Mouse (Mus musculus): ENCODE results near the gene Olfr1029. TPM values are rescaled to one million over a fixed set of nuclear protein-coding genes. Genes with fewer than 3 reads are reported as not detected.

The Olfr1029 gene
- polyA plus RNA-seq (2017; shearing (Covaris generic)): not detected

GRCm38 (mm10) chr2:85973595-85973994 is at the start of gene Olfr1029:
Gene Olfr1029 (plus strand): TSS chr2:85973895.

GRCm38 (mm10) chr2:85950137-85950536 is 23.6 kb upstream of the Olfr1029 start, which contains the start of gene Olfr1028:
Gene Olfr1028 (plus strand): TSS chr2:85950437.

GRCm38 (mm10) chr2:85978976-85979375 is 5.3 kb downstream of the Olfr1029 start, which contains the start of gene Olfr1030:
Gene Olfr1030 (plus strand): TSS chr2:85979276.

GRCm38 (mm10) chr2:85990004-85990403 is 16.3 kb downstream of the Olfr1029 start, which contains the start of gene Olfr1031:
Gene Olfr1031 (plus strand): TSS chr2:85990304.

GRCm38 (mm10) chr2:86005240-86005639 is 31.5 kb downstream of the Olfr1029 start, which contains the start of gene Olfr1032:
Gene Olfr1032 (plus strand): TSS chr2:86005540.

GRCm38 (mm10) chr2:86020406-86020805 is 46.7 kb downstream of the Olfr1029 start, which contains the start of gene Olfr1033:
Gene Olfr1033 (plus strand): TSS chr2:86020633.

Other genes with a start within 250 kb of the Olfr1029 start
- not detected for gene Olfr1012, start 211.1 kb upstream of the Olfr1029 start, polyA plus RNA-seq (2017; shearing (Covaris generic))
- gene Olfr1013, start 206.8 kb upstream of the Olfr1029 start, polyA plus RNA-seq (2017; shearing (Covaris generic)): not detected
- not detected for gene Olfr1014, start 201.2 kb upstream of the Olfr1029 start, polyA plus RNA-seq (2017; shearing (Covaris generic))
- not detected for gene Olfr1015, start 191.9 kb upstream of the Olfr1029 start, polyA plus RNA-seq (2017; shearing (Covaris generic))
- not detected for gene Olfr1016, start 171.4 kb upstream of the Olfr1029 start, polyA plus RNA-seq (2017; shearing (Covaris generic))
- not detected for gene Olfr1018, start 155.4 kb upstream of the Olfr1029 start, polyA plus RNA-seq (2017; shearing (Covaris generic))
- gene Olfr1019, start 128.4 kb upstream of the Olfr1029 start, polyA plus RNA-seq (2017; shearing (Covaris generic)): not detected
- not detected for gene Olfr1020, start 126.9 kb upstream of the Olfr1029 start, polyA plus RNA-seq (2017; shearing (Covaris generic))
- not detected for gene Olfr1022, start 105.3 kb upstream of the Olfr1029 start, polyA plus RNA-seq (2017; shearing (Covaris generic))
- not detected for gene Olfr1023, start 88.3 kb upstream of the Olfr1029 start, polyA plus RNA-seq (2017; shearing (Covaris generic))
- not detected for gene Olfr1024, start 68.8 kb upstream of the Olfr1029 start, polyA plus RNA-seq (2017; shearing (Covaris generic))
- not detected for gene Olfr1025-ps1, start 58.7 kb upstream of the Olfr1029 start, polyA plus RNA-seq (2017; shearing (Covaris generic))
- gene Olfr1026, start 52.3 kb upstream of the Olfr1029 start, polyA plus RNA-seq (2017; shearing (Covaris generic)): not detected
- not detected for gene Olfr1028, start 23.5 kb upstream of the Olfr1029 start, polyA plus RNA-seq (2017; shearing (Covaris generic))
- 0.15 TPM for gene Olfr1030, start 5.4 kb downstream of the Olfr1029 start, polyA plus RNA-seq (2017; shearing (Covaris generic))
- not detected for gene Olfr1031, start 16.4 kb downstream of the Olfr1029 start, polyA plus RNA-seq (2017; shearing (Covaris generic))
- not detected for gene Olfr1032, start 31.6 kb downstream of the Olfr1029 start, polyA plus RNA-seq (2017; shearing (Covaris generic))
- 13.4 TPM for gene Olfr1033, start 46.7 kb downstream of the Olfr1029 start, polyA plus RNA-seq (2017; shearing (Covaris generic))
- not detected for gene Olfr1034, start 72.0 kb downstream of the Olfr1029 start, polyA plus RNA-seq (2017; shearing (Covaris generic))
- not detected for gene Olfr1036, start 100.1 kb downstream of the Olfr1029 start, polyA plus RNA-seq (2017; shearing (Covaris generic))
- not detected for gene Olfr1037, start 113.5 kb downstream of the Olfr1029 start, polyA plus RNA-seq (2017; shearing (Covaris generic))
- not detected for gene Olfr1039, start 162.0 kb downstream of the Olfr1029 start, polyA plus RNA-seq (2017; shearing (Covaris generic))
- gene Olfr1040, start 172.8 kb downstream of the Olfr1029 start, polyA plus RNA-seq (2017; shearing (Covaris generic)): not detected
- gene Olfr1042, start 187.9 kb downstream of the Olfr1029 start, polyA plus RNA-seq (2017; shearing (Covaris generic)): 0.06 TPM
- 0.37 TPM for gene Olfr1043, start 193.6 kb downstream of the Olfr1029 start, polyA plus RNA-seq (2017; shearing (Covaris generic))
- gene Olfr1044, start 203.9 kb downstream of the Olfr1029 start, polyA plus RNA-seq (2017; shearing (Covaris generic)): not detected
- gene Olfr52, start 211.8 kb downstream of the Olfr1029 start, polyA plus RNA-seq (2017; shearing (Covaris generic)): not detected
- 0.15 TPM for gene Olfr1045, start 229.1 kb downstream of the Olfr1029 start, polyA plus RNA-seq (2017; shearing (Covaris generic))
- not detected for gene Olfr1046, start 245.4 kb downstream of the Olfr1029 start, polyA plus RNA-seq (2017; shearing (Covaris generic))

Measured in naive thymus-derived CD4-positive, alpha-beta T cell, adult 5 months (primary cell).